Mouse (Mus musculus): ENCODE measurements around the gene Zfp865. TPM values are rescaled to one million over a fixed set of nuclear protein-coding genes. Genes with fewer than 3 reads are reported as not detected.
A peak's percentile ranks its signal among the peaks of the same experiment; 100 is the strongest.
"Not testable (repeated sequence)": the region's sequence is repeated elsewhere in the genome, so short reads cannot be mapped to it uniquely, and the experiment has no call there.

The Zfp865 gene
- polyA plus RNA-seq, 1 experiment from 2014 or later: 9.0 TPM

- ATAC-seq (ENCODE audit: low FRiP score): peak; percentile 86
- Histone ChIP-seq H3K27ac (peak within 1 kb of the TSS; percentile 78), H3K4me1 (peaks cover 33% of the 10 kb centered on the region), H3K9ac (peak within 1 kb of the TSS; percentile 95), H3K36me3 (peaks cover 29% of the 10 kb centered on the region), H3K27me3 (peaks cover 23% of the 10 kb centered on the region), H3K4me3 (peak within 1 kb of the TSS; percentile 77), H3K4me2 (replicated peaks) (peak within 1 kb of the TSS; percentile 89), H3K9me3 (replicated peaks) (no peaks in the 10 kb centered on the region; the same call in 1 of the 2 replicates)
- 5% methylated on average over 15 of the region's 26 CpGs for WGBS
Observed at GRCm38 (mm10) chr7:4996003-4996895, 23.9 kb upstream of the Zfp865 start, which contains the start of gene Zfp579. Gene Zfp579, minus strand, starts transcription at chr7:4996158.

- peak overlapping the region; percentile 89 for H3K4me2 ChIP-seq (replicated peaks)
- H3K4me3 ChIP-seq: peak overlapping the region; percentile 77
- H3K36me3 ChIP-seq: peaks cover 22% of the 10 kb centered on the region
- ATAC-seq (ENCODE audit: low FRiP score): no peak
- peak overlapping the region; percentile 78; the same call in 1 of the 2 replicates for H3K27ac ChIP-seq
- H3K4me1 ChIP-seq: peaks cover 33% of the 10 kb centered on the region
- peaks cover 23% of the 10 kb centered on the region for H3K27me3 ChIP-seq
- no peaks in the 10 kb centered on the region; the same call in 1 of the 2 replicates for H3K9me3 ChIP-seq (replicated peaks)
- WGBS: 66% methylated on average over 8 of the region's 8 CpGs
- H3K9ac ChIP-seq: peak overlapping the region; percentile 95
Observed at GRCm38 (mm10) chr7:4996934-4997333, 23.2 kb upstream of the Zfp865 start.

- no peak for ATAC-seq (ENCODE audit: low FRiP score)
- H3K9me3 ChIP-seq (replicated peaks): no peaks in the 10 kb centered on the region
- 60% methylated on average over 2 of the region's 2 CpGs for WGBS
- H3K9ac ChIP-seq: no peak overlapping the region
- H3K4me3 ChIP-seq: no peak overlapping the region
- no peak overlapping the region for H3K27ac ChIP-seq
- peaks cover 12% of the 10 kb centered on the region for H3K4me1 ChIP-seq
- peaks cover 4% of the 10 kb centered on the region for H3K27me3 ChIP-seq
- no peak overlapping the region for H3K4me2 ChIP-seq (replicated peaks)
- no peaks in the 10 kb centered on the region for H3K36me3 ChIP-seq
Observed at GRCm38 (mm10) chr7:4999876-5000275, 20.3 kb upstream of the Zfp865 start.

- H3K4me2 ChIP-seq (replicated peaks); H3K27me3 ChIP-seq; H3K4me1 ChIP-seq; H3K27ac ChIP-seq; H3K4me3 ChIP-seq; H3K9ac ChIP-seq; H3K9me3 ChIP-seq (replicated peaks); ATAC-seq (ENCODE audit: low FRiP score): not testable (repeated sequence)
- WGBS: 72% methylated on average over 8 of the region's 8 CpGs
- peaks cover 21% of the 10 kb centered on the region for H3K36me3 ChIP-seq
Observed at GRCm38 (mm10) chr7:5002876-5003275, 17.3 kb upstream of the Zfp865 start.

- Histone ChIP-seq H3K36me3 (peaks cover 71% of the 10 kb centered on the region), H3K27ac (no peak overlapping the region), H3K4me1 (peaks cover 3% of the 10 kb centered on the region; the same call in 1 of the 2 replicates), H3K4me3 (no peak overlapping the region), H3K9ac (no peak overlapping the region), H3K9me3 (replicated peaks) (no peaks in the 10 kb centered on the region), H3K27me3 (no peaks in the 10 kb centered on the region), H3K4me2 (replicated peaks) (no peak overlapping the region)
- 96% methylated on average over 26 of the region's 26 CpGs for WGBS
- no peak for ATAC-seq (ENCODE audit: low FRiP score)
Observed at GRCm38 (mm10) chr7:5008229-5008628, 11.9 kb upstream of the Zfp865 start.

GRCm38 (mm10) chr7:5012681-5013513, 7.3 kb upstream of the Zfp865 start:
- WGBS: 93% methylated on average over 27 of the region's 27 CpGs
- Histone ChIP-seq H3K4me1 (peaks cover 11% of the 10 kb centered on the region), H3K27ac (no peak overlapping the region), H3K4me3 (peak overlapping the region; percentile 4; the same call in 1 of the 2 replicates), H3K9me3 (replicated peaks) (no peaks in the 10 kb centered on the region), H3K36me3 (peaks cover 56% of the 10 kb centered on the region), H3K27me3 (no peaks in the 10 kb centered on the region), H3K4me2 (replicated peaks) (0 out of 2 replicates have a peak overlapping the region, but pooled peaks have one; percentile 4), H3K9ac (no peak overlapping the region)
- no peak for ATAC-seq (ENCODE audit: low FRiP score)

- peak; percentile 84 for ATAC-seq (ENCODE audit: low FRiP score)
- under 1% methylated on average over 41 of the region's 42 CpGs for WGBS
- H3K9ac ChIP-seq: peak within 1 kb of the TSS; percentile 78
Observed at GRCm38 (mm10) chr7:5014251-5015117, 5.7 kb upstream of the Zfp865 start, which contains the start of the genes Zfp524 and Fiz1. Gene Zfp524, plus strand, starts transcription at chr7:5014415. Gene Fiz1, minus strand, starts transcription at chr7:5014697.

GRCm38 (mm10) chr7:5015118-5016001, 4.8 kb upstream of the Zfp865 start, which contains the start of gene Gm44973:
Gene Gm44973, plus strand, starts transcription at chr7:5015496.
- H3K27ac ChIP-seq: peak within 1 kb of the TSS; percentile 99
- peak within 1 kb of the TSS; percentile 57 for H3K4me2 ChIP-seq (replicated peaks)
- H3K27me3 ChIP-seq: no peaks in the 10 kb centered on the region
- under 1% methylated on average over 60 of the region's 76 CpGs for WGBS
- peak; percentile 82 for ATAC-seq (ENCODE audit: low FRiP score)
- H3K9me3 ChIP-seq (replicated peaks): no peaks in the 10 kb centered on the region
- peaks cover 11% of the 10 kb centered on the region for H3K4me1 ChIP-seq
- H3K9ac ChIP-seq: peak within 1 kb of the TSS; percentile 78
- peak within 1 kb of the TSS; percentile 62 for H3K4me3 ChIP-seq
- peaks cover 33% of the 10 kb centered on the region for H3K36me3 ChIP-seq

More at GRCm38 (mm10) chr7:5014251-5015117, 5.7 kb upstream of the Zfp865 start, which contains the start of the genes Zfp524 and Fiz1:
- H3K36me3 ChIP-seq: peaks cover 42% of the 10 kb centered on the region
- H3K4me3 ChIP-seq: peak within 1 kb of the TSS; percentile 62
- H3K27ac ChIP-seq: peak within 1 kb of the TSS; percentile 99
- H3K4me2 ChIP-seq (replicated peaks): peak within 1 kb of the TSS; percentile 57
- peaks cover 11% of the 10 kb centered on the region for H3K4me1 ChIP-seq
- H3K27me3 ChIP-seq: no peaks in the 10 kb centered on the region
- H3K9me3 ChIP-seq (replicated peaks): no peaks in the 10 kb centered on the region

GRCm38 (mm10) chr7:5016057-5016456, 4.1 kb upstream of the Zfp865 start:
- ATAC-seq (ENCODE audit: low FRiP score): no peak
- Histone ChIP-seq H3K27me3 (no peaks in the 10 kb centered on the region), H3K9me3 (replicated peaks) (no peaks in the 10 kb centered on the region), H3K4me1 (peaks cover 14% of the 10 kb centered on the region), H3K4me2 (replicated peaks) (peak overlapping the region; percentile 57), H3K27ac (peak overlapping the region; percentile 99), H3K36me3 (peaks cover 26% of the 10 kb centered on the region), H3K9ac (peak overlapping the region; percentile 78; the same call in 1 of the 2 replicates), H3K4me3 (peak overlapping the region; percentile 62)
- WGBS: 64% methylated on average over 3 of the region's 3 CpGs

GRCm38 (mm10) chr7:5016920-5017319, 3.3 kb upstream of the Zfp865 start:
- Histone ChIP-seq H3K4me2 (replicated peaks) (no peak overlapping the region), H3K9me3 (replicated peaks) (no peaks in the 10 kb centered on the region), H3K36me3 (peaks cover 18% of the 10 kb centered on the region), H3K27ac (no peak overlapping the region), H3K27me3 (no peaks in the 10 kb centered on the region), H3K4me3 (no peak overlapping the region), H3K9ac (no peak overlapping the region), H3K4me1 (peaks cover 20% of the 10 kb centered on the region)
- 100% methylated on average over 2 of the region's 2 CpGs for WGBS
- no peak for ATAC-seq (ENCODE audit: low FRiP score)
